Mouse (Mus musculus) spleen, postnatal 0 days (tissue): ENCODE results near the gene Gm11938. TPM values are rescaled to one million over a fixed set of nuclear protein-coding genes. Genes with fewer than 3 reads are reported as not detected.

Experiments
- polyA plus RNA-seq: library from polyadenylated mRNA; unstranded; fragments of >200 nt; fragmentation: Nextera tagmentation; extraction: Ambion mirVana; gene quantifications from 2 replicates; pipeline ENCODE4 v1.2.1, GENCODE M21; 2015

Gene Gm11938
- polyA plus RNA-seq, result not detected in 2 replicates

DNA sequence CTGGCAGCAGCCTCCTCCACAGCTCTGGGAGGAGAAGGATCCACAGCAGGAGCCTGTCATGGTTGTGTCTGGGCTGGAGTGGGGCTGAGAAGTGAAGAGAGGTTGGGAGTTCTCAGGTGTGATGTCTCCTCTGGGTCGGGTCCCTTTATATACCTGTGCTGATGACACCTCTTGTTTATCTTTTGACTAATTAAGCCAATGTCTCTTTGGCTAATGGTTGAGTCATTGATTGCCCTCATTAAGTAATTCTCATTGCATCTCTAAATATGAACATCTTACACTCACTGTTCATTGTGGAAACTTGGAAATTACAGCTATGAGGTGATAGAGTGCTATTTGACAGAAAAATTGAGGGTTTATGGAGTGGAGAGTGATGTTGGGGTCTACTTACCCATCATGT, at the start of gene Gm11938:
Gene Gm11938, minus strand, starts transcription at position 101 of the 400 bp plus-strand sequence.

DNA sequence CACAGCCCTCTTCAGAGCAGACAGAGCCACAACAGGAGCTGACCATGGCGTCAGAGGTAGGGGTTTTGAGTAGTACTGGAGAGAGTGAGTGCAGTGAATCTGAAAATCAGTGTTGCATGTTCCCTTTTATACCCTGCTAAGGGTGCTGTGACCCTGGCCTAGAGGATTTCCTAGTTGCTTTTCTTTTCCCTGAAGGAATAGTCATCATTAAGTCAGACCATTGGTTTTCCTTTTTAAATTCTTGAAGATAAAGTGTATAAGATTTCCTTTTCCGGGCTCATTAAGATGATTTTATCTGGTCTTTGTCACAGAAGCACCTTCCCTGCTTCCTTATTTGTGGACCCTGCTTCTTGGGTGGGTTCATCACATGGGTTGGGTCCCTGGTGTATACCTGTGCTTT, 47.0 kb upstream of the Gm11938 start, which contains the start of gene Gm11555:
Gene Gm11555, minus strand, starts transcription at position 101 of the 400 bp plus-strand sequence.

DNA sequence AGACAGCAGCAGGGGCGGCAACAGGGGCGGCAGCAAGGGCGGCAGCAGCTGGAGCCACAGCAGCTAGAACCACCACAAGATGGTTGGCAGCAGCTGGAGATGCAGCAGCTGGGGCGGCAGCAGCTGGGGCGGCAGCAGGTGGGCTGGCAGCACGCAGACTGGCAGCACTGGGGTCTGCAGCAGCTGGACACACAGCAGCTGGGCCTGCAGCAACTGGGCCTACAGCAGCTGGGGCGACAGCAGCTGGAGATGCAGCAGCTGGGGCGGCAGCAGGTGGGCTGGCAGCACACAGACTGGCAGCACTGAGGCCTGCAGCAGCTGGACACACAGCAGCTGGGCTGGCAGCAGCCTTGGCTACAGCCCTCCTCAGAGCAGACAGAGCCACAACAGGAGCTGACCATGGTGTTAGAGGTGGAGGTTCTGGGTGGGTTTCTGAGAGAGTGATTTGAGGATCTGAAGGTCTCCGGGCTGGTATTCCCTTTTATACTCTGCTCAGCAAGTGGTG, 40.6 kb upstream of the Gm11938 start, which contains the start of gene Krtap4-7:
Gene Krtap4-7, minus strand, starts transcription at position 455 of the 505 bp plus-strand sequence.

DNA sequence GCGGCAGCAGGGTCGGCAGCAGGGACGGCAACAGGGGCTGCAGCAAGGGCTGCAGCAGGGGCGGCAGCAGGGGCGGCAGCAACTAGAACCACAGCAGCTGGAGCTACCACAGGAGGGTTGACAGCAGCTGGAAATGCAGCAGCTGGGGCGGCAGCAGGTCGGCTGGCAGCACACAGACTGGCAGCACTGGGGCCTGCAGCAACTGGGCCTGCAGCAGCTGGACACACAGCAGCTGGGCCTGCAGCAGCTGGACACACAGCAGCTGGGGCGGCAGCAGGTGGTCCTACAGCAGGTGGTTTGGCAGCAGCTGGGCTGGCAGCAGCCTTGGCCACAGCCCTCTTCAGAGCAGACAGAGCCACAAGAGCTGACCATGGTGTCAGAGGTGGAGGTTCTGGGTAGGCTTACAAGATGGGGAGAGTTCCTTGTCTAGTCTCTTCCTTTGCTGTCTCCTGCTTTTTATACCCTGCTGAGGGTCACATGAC, 31.6 kb upstream of the Gm11938 start, which contains the start of gene Krtap4-2:
Gene Krtap4-2, minus strand, starts transcription at position 432 of the 482 bp plus-strand sequence.

DNA sequence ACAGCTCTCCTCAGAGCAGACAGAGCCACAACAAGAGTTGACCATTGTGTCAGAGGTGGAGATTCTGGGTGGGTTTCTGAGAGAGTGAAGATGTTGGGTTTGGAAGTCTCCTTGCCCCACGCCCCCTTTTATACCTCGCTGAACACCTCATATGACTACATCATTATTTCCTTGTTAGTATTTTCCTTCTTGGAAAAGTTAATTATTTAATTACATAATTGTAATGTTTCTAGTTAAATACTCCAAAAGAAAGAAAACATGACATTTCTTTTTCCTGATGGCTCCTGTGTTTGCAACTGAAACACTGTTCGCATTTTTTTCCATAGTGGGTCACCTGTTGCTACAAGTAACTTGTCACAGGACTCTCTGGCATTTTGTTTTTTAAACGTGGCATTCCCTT, 25.0 kb upstream of the Gm11938 start, which contains the start of gene Krtap4-1:
Gene Krtap4-1, minus strand, starts transcription at position 101 of the 400 bp plus-strand sequence.

DNA sequence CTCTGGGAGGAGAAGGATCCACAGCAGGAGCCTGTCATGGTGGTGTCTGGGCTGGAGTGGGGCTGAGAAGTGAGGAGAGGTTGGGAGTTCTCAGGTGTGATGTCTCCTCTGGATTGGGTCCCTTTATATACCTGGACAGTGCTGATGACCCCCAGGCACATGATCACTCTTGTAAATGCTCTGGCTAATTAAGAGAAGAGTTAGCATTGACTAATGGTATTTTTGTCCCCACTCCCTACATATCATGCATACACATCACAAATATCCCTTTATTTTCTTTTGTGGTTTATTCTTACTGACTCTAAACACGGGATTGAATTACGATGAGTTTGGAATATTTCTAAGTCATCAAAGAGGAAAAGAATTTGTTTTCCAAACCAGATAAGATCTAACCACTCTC, 17.2 kb upstream of the Gm11938 start, which contains the start of gene Gm11562:
Gene Gm11562, minus strand, starts transcription at position 101 of the 400 bp plus-strand sequence.

DNA sequence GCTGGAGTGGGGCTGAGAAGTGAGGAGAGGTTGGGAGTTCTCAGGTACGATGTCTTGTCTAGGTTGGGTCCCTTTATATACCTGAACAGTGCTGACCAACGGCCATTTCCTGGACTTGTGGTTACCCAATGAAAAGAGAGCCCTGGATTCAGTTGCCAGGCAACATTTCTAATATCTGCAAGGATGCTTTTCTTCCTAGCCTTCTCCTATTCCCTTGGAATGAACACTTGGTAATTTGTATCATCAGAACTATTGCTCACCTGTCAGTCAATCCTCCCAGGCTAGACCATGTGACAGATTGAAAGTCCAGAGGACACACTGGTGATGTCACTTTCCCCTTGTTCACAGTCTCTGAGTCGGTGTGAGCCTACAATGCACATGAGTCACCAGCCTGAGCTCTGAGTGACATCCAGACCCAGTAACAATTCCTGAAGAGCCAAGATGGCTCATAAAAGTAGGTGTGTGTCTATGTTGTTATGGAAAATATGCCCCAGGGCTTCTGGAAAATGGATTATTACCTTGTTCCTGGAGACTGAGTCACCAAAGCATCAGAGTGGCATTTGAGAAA, 11.8 kb upstream of the Gm11938 start, which contains the start of gene Krtap2-4:
Gene Krtap2-4, minus strand, starts transcription at position 51 of the 568 bp plus-strand sequence.

DNA sequence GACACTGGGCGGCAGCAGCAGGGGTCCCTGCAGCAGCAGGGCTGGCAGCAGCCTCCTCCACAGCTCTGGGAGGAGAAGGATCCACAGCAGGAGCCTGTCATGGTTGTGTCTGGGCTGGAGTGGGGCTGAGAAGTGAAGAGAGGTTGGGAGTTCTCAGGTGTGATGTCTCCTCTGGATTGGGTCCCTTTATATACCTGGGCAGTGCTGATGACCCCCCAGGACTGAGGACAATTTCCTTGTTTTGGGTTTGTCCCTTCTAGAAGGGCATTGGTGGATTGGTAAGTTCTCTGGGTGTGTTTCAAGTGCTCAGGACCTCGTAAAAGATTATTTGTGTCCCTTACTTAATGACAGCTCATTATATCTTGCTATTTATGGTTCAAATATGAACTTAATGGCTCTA, 7.0 kb upstream of the Gm11938 start, which contains the start of gene Gm11937:
Gene Gm11937, minus strand, starts transcription at position 101 of the 400 bp plus-strand sequence.

DNA sequence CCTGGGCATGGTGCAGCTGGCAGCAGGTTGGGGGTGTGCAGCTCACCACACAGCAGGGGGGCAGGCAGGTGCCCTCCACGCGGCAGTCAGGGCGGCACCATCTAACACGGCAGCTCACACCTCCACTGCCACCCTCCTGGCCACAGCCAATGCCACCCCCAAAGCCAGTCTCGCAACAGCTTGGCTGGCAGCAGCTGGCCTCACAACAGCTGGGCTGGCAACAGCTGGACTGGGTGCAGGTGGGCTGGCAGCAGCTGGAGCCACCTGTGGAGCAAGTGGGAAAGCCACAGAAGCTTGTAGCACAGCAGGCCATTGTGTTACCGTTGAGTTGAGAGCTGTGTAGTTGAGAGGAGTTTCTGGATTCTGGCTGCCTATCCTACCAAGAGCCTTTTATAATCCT, 5.4 kb downstream of the Gm11938 start, which contains the start of gene Krtap9-3:
Gene Krtap9-3, minus strand, starts transcription at position 364 of the 400 bp plus-strand sequence.

DNA sequence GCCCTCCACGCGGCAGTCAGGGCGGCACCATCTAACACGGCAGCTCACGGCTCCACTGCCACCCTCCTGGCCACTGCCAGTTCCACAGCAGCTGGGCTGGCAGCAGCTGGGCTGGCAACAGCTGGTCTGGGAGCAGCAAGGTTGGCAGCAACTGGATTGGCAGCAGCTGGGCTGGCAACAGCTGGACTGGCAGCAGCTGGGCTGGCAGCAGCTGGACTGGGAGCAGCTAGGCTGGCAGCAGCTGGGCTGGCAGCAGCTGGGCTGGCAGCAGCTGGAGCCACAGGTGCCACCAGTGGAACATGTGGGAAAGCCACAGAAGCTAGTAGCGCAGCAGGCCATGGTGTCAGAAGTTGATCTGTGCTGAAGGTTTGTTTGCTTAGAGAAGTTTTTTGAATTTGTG, 12.1 kb downstream of the Gm11938 start, which contains the start of gene Krtap1-3:
Gene Krtap1-3, minus strand, starts transcription at position 359 of the 400 bp plus-strand sequence.

DNA sequence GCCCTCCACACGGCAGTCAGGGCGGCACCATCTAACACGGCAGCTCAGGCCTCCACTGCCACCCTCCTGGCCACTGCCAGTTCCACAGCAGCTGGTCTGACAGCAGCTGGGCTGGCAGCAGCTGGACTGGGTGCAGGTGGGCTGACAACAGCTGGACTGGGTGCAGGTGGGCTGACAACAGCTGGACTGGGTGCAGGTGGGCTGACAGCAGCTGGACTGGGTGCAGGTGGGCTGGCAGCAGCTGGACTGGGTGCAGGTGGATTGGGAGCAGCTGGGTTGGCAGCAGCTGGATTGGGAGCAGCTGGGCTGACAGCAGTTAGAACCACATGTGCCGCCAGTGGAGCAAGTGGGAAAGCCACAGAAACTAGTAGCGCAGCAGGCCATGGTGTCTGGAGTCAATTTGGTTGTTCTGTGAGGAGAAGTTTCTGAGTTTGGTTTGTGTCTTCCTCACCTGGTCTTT, 19.8 kb downstream of the Gm11938 start, which contains the start of gene Krtap1-4:
Gene Krtap1-4, minus strand, starts transcription at position 410 of the 460 bp plus-strand sequence.

DNA sequence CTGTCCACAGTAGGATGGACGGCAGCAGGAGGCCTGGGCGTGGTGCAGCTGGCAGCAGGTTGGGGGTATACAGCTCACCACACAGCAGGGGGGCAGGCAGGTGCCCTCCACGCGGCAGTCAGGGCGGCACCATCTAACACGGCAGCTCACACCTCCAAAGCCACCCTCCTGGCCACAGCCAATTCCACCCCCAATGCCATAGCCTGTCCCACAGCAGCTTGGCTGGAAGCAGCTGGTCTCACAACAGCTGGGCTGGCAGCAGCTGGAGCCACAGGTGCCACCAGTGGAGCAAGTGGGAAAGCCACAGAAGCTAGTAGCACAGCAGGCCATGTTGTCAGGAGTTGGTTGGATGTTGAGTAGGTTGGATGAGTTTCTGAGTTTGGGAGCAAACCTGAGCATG, 22.5 kb downstream of the Gm11938 start, which contains the start of gene Krtap1-5:
Gene Krtap1-5, minus strand, starts transcription at position 381 of the 400 bp plus-strand sequence.

DNA sequence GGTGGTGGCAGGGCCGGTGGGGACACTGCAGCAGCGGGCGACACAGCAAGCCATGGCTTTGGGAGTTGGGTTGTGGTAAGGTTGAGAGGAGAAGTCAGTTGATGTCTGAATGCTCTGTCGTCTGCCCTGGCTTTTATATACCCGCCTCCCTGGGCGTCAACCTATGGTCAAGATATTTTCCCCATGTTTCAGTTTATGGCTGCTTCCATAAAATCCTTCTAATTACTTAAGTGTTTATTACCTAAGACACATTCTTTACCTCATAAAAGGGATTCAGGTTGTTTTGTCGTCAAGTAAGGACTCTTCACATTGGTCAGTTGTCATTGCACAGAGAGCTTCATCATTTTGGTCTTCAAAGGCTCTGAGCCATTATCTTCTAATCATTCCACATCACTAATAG, 36.6 kb downstream of the Gm11938 start, which contains the start of gene Krtap3-1:
Gene Krtap3-1, minus strand, starts transcription at position 101 of the 400 bp plus-strand sequence.

DNA sequence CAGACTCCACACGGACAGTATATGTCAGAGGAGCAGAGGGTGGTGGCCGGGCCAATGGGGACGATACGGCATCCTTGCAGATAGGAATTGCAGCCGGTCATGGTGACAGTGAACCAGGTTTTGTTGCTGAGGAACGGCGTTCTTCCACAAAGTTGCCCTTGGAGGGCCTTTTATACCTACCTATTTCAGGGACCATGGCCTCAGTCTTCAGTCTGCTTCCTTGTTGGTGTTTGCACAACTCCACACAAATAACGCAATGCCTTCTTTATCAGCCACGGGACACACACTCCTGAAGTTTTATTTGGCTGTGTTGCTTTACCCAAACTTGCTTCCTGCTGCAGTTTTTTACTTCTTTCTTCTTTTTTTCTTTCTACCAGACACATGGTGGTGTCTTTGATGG, 43.7 kb downstream of the Gm11938 start, which contains the start of gene Gm11939:
Gene Gm11939, minus strand, starts transcription at position 101 of the 400 bp plus-strand sequence.

DNA sequence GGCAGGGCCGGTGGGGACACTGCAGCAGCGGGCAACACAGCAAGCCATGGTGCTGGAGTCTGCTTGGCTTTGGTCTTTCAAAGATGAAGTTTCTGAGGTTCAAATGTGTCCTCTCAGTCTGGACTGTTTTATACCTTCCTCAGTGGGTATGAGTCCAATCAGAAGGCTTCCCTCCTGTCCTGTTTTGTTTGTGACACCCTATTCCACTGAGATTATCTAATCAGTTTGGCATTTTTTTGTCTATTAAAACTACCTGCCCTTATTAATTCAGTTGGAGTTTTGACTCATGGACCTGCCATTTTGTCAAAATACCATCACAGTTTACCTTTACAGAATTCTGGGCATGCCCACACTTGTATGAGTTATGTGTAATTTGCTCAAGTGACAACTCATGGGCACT, 46.4 kb downstream of the Gm11938 start, which contains the start of gene Krtap3-2:
Gene Krtap3-2, minus strand, starts transcription at position 101 of the 400 bp plus-strand sequence.

Other genes with a start within 250 kb of the Gm11938 start
- gene Krt28, start 228.4 kb downstream of the Gm11938 start, polyA plus RNA-seq, result not detected in 2 replicates
- gene Krt10, start 213.9 kb downstream of the Gm11938 start, polyA plus RNA-seq, result 7.3 and 9.6 TPM in 2 replicates
- gene Krt12, start 181.0 kb downstream of the Gm11938 start, polyA plus RNA-seq, result not detected in 2 replicates
- 0.06 and 0.22 TPM in 2 replicates for gene Krt20, start 165.2 kb downstream of the Gm11938 start, polyA plus RNA-seq
- gene Krt23, start 110.2 kb downstream of the Gm11938 start, polyA plus RNA-seq, result 0.10 TPM in 1 of 2 replicates, not detected in the other
- not detected in 2 replicates for gene Krt39, start 82.0 kb downstream of the Gm11938 start, polyA plus RNA-seq
- gene Krt40, start 60.1 kb downstream of the Gm11938 start, polyA plus RNA-seq, result not detected in 2 replicates
- gene Krtap3-3, start 52.4 kb downstream of the Gm11938 start, polyA plus RNA-seq, result not detected in 2 replicates
- not detected in 2 replicates for gene Krtap3-2, start 46.5 kb downstream of the Gm11938 start, polyA plus RNA-seq
- gene Gm11939, start 43.8 kb downstream of the Gm11938 start, polyA plus RNA-seq, result not detected in 2 replicates
- gene Krtap3-1, start 36.7 kb downstream of the Gm11938 start, polyA plus RNA-seq, result not detected in 2 replicates
- not detected in 2 replicates for gene Krtap1-5, start 22.3 kb downstream of the Gm11938 start, polyA plus RNA-seq
- not detected in 2 replicates for gene Krtap1-4, start 19.7 kb downstream of the Gm11938 start, polyA plus RNA-seq
- gene Krtap1-3, start 12.0 kb downstream of the Gm11938 start, polyA plus RNA-seq, result not detected in 2 replicates
- gene Krtap9-3, start 5.2 kb downstream of the Gm11938 start, polyA plus RNA-seq, result not detected in 2 replicates
- gene Gm11937, start 6.9 kb upstream of the Gm11938 start, polyA plus RNA-seq, result not detected in 2 replicates
- gene Krtap2-4, start 11.5 kb upstream of the Gm11938 start, polyA plus RNA-seq, result not detected in 2 replicates
- gene Gm11562, start 17.1 kb upstream of the Gm11938 start, polyA plus RNA-seq, result not detected in 2 replicates
- gene Krtap4-1, start 24.9 kb upstream of the Gm11938 start, polyA plus RNA-seq, result not detected in 2 replicates
- not detected in 2 replicates for gene Krtap4-2, start 31.8 kb upstream of the Gm11938 start, polyA plus RNA-seq
- gene Krtap4-7, start 40.8 kb upstream of the Gm11938 start, polyA plus RNA-seq, result not detected in 2 replicates
- not detected in 2 replicates for gene Gm11555, start 46.9 kb upstream of the Gm11938 start, polyA plus RNA-seq
- not detected in 2 replicates for gene Gm11563, start 55.7 kb upstream of the Gm11938 start, polyA plus RNA-seq
- not detected in 2 replicates for gene Krtap4-6, start 62.7 kb upstream of the Gm11938 start, polyA plus RNA-seq
- gene Gm14190, start 87.4 kb upstream of the Gm11938 start, polyA plus RNA-seq, result not detected in 2 replicates
- gene Gm14180, start 131.0 kb upstream of the Gm11938 start, polyA plus RNA-seq, result not detected in 2 replicates
- gene Gm11595, start 169.6 kb upstream of the Gm11938 start, polyA plus RNA-seq, result not detected in 2 replicates
- gene Krtap4-8, start 177.4 kb upstream of the Gm11938 start, polyA plus RNA-seq, result not detected in 2 replicates
- not detected in 2 replicates for gene Krtap4-9, start 181.9 kb upstream of the Gm11938 start, polyA plus RNA-seq
- gene Gm11596, start 190.2 kb upstream of the Gm11938 start, polyA plus RNA-seq, result not detected in 2 replicates
- not detected in 2 replicates for gene Gm11569, start 195.6 kb upstream of the Gm11938 start, polyA plus RNA-seq
- not detected in 2 replicates for gene Gm11554, start 201.1 kb upstream of the Gm11938 start, polyA plus RNA-seq
- not detected in 2 replicates for gene Krtap4-13, start 206.6 kb upstream of the Gm11938 start, polyA plus RNA-seq
- gene Gm11564, start 212.4 kb upstream of the Gm11938 start, polyA plus RNA-seq, result not detected in 2 replicates
- not detected in 2 replicates for gene 2300003K06Rik, start 234.8 kb upstream of the Gm11938 start, polyA plus RNA-seq
- gene Krtap4-16, start 248.3 kb upstream of the Gm11938 start, polyA plus RNA-seq, result not detected in 2 replicates